In the genomic region with DNA sequence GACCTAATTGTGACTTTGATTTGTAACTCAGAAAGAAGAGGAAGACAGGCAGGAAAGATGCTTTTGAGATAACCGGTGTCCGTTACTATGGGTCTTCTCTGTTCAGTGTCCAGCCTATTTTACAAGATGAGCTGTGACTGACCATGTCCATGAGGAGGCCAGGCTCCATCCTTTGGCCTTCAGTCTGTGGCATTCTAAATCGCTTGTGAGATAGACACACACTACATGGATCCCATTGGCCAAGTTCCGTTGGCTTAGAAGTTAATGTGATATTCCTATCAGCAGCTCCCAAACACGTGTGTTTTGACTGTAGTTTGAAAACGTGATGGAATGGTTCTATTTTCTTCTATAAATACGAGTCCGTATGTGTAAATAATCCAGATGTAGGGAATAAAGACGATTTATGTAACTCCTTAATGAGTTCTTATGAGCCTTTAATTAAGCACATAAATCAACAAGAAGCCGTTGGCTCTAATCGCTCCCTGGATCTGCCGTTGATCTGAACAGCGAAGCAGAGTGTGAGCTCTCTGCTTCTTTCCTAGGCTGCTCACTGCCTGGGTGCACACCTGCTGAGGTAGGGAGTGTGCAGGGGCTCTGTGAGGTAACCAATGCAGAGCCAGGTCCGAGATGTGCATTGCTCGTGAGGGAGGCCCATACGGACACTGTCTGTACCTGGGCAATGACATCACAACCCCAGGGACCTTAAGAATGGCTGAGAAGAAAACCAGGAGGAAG, we compare ENCODE assay signal across 18 mouse cellular contexts.
DNase-seq lines count a peak whose midpoint lies in the region; ATAC-seq lines count a peak whose summit lies in the region.
"Had no signal": no experiment of that assay in that cellular context is flagged by ENCODE, and none has a peak within 500 bp of the region (broad histone marks: within the 10 kb centered on the region; RNA-seq: fewer than 3 reads in every experiment).

No protein-coding gene starts in this region.

- H3K9me3 ChIP-seq in hindbrain, embryonic 16.5 days (ENCODE audit: control insufficient read depth, low read length), result no peaks in the 10 kb centered on the region
- no peaks in the 10 kb centered on the region for H3K9me3 ChIP-seq in hindbrain, embryonic 11.5 days (ENCODE audit: control insufficient read depth, low read length)
- H3K9me3 ChIP-seq in kidney, embryonic 16.5 days (ENCODE audit: low read length), result no peaks in the 10 kb centered on the region
- no peaks in the 10 kb centered on the region for H3K9me3 ChIP-seq in neural tube, embryonic 13.5 days
- H3K9me3 ChIP-seq in neural tube, embryonic 15.5 days (replicated peaks), result no peaks in the 10 kb centered on the region
- H3K9me3 ChIP-seq: embryonic facial prominence, embryonic 13.5 days; forebrain, embryonic 12.5 days; heart, embryonic 12.5 days had no signal

- H3K27me3 ChIP-seq in hindbrain, embryonic 16.5 days (replicated peaks; ENCODE audit: control insufficient read depth, insufficient read depth, low read length), result no peaks in the 10 kb centered on the region
- no peaks in the 10 kb centered on the region for H3K27me3 ChIP-seq in hindbrain, embryonic 11.5 days (ENCODE audit: control insufficient read depth, insufficient read depth, low read length)
- H3K27me3 ChIP-seq in kidney, embryonic 16.5 days (ENCODE audit: insufficient read depth, low read length), result no peaks in the 10 kb centered on the region
- no peaks in the 10 kb centered on the region for H3K27me3 ChIP-seq in neural tube, embryonic 13.5 days
- H3K27me3 ChIP-seq in neural tube, embryonic 15.5 days (replicated peaks), result no peaks in the 10 kb centered on the region
- H3K27me3 ChIP-seq: embryonic facial prominence, embryonic 13.5 days; forebrain, embryonic 12.5 days; heart, embryonic 12.5 days had no signal

- DNase-seq in hindbrain, embryonic 11.5 days (ENCODE audit: low spot score), result no peak
- no peak for DNase-seq in kidney, postnatal 25 days
- no peak for DNase-seq in retina, embryonic 14.5 days (ENCODE audit: low spot score)
- DNase-seq: adrenal gland, adult 2 months; adrenal gland, postnatal 25 days; cerebellum, adult 18-20 months; cerebellum, adult 9-11 months; cerebellum, postnatal 36 days; gastrocnemius, postnatal 10 days; heart, adult 2 months had no signal

- no peaks in the 10 kb centered on the region for H3K36me3 ChIP-seq in hindbrain, embryonic 16.5 days (ENCODE audit: control insufficient read depth, insufficient read depth, low read length)
- H3K36me3 ChIP-seq in hindbrain, embryonic 11.5 days (ENCODE audit: control insufficient read depth, insufficient read depth, low read length), result no peaks in the 10 kb centered on the region
- H3K36me3 ChIP-seq in kidney, embryonic 16.5 days (ENCODE audit: insufficient read depth, low read length), result no peaks in the 10 kb centered on the region
- no peaks in the 10 kb centered on the region for H3K36me3 ChIP-seq in neural tube, embryonic 13.5 days
- H3K36me3 ChIP-seq in neural tube, embryonic 15.5 days, result no peaks in the 10 kb centered on the region
- H3K36me3 ChIP-seq: embryonic facial prominence, embryonic 13.5 days; forebrain, embryonic 12.5 days; heart, embryonic 12.5 days had no signal

- no peak overlapping the region for H3K27ac ChIP-seq in hindbrain, embryonic 16.5 days (ENCODE audit: low read depth, low read length)
- no peak overlapping the region for H3K27ac ChIP-seq in hindbrain, embryonic 11.5 days (ENCODE audit: low read depth, low read length)
- no peak overlapping the region for H3K27ac ChIP-seq in kidney, embryonic 16.5 days (ENCODE audit: low read length)
- H3K27ac ChIP-seq in neural tube, embryonic 13.5 days (replicated peaks), result no peak overlapping the region
- no peak overlapping the region for H3K27ac ChIP-seq in neural tube, embryonic 15.5 days (replicated peaks)
- H3K27ac ChIP-seq: embryonic facial prominence, embryonic 13.5 days; forebrain, embryonic 12.5 days; heart, adult 2 months had no signal

- H3K4me2 ChIP-seq in hindbrain, embryonic 16.5 days (ENCODE audit: low read length), result no peak overlapping the region
- H3K4me2 ChIP-seq in hindbrain, embryonic 11.5 days (replicated peaks; ENCODE audit: low read depth, low read length), result no peak overlapping the region
- no peak overlapping the region for H3K4me2 ChIP-seq in kidney, embryonic 16.5 days (replicated peaks; ENCODE audit: low read depth, low read length)
- H3K4me2 ChIP-seq in neural tube, embryonic 13.5 days, result no peak overlapping the region
- no peak overlapping the region for H3K4me2 ChIP-seq in neural tube, embryonic 15.5 days
- H3K4me2 ChIP-seq: embryonic facial prominence, embryonic 13.5 days; forebrain, embryonic 12.5 days; heart, embryonic 12.5 days had no signal

- H3K9ac ChIP-seq in hindbrain, embryonic 16.5 days (ENCODE audit: low read depth, low read length), result no peak overlapping the region
- no peak overlapping the region for H3K9ac ChIP-seq in hindbrain, embryonic 11.5 days (ENCODE audit: low read depth, low read length)
- no peak overlapping the region for H3K9ac ChIP-seq in kidney, embryonic 16.5 days (replicated peaks; ENCODE audit: low read length)
- H3K9ac ChIP-seq in neural tube, embryonic 13.5 days, result no peak overlapping the region
- H3K9ac ChIP-seq in neural tube, embryonic 15.5 days (replicated peaks), result no peak overlapping the region
- H3K9ac ChIP-seq: embryonic facial prominence, embryonic 13.5 days; forebrain, embryonic 12.5 days; heart, embryonic 12.5 days had no signal

- no peak overlapping the region for H3K4me3 ChIP-seq in hindbrain, embryonic 16.5 days (ENCODE audit: low read length)
- no peak overlapping the region for H3K4me3 ChIP-seq in hindbrain, embryonic 11.5 days (ENCODE audit: low read depth, low read length)
- no peak overlapping the region for H3K4me3 ChIP-seq in kidney, embryonic 16.5 days (ENCODE audit: low read length)
- no peak overlapping the region for H3K4me3 ChIP-seq in neural tube, embryonic 13.5 days
- H3K4me3 ChIP-seq in neural tube, embryonic 15.5 days (replicated peaks), result no peak overlapping the region
- H3K4me3 ChIP-seq: embryonic facial prominence, embryonic 13.5 days; forebrain, embryonic 12.5 days; heart, adult 2 months; heart, embryonic 12.5 days had no signal

- WGBS in hindbrain, embryonic 16.5 days, result 75% methylated on average over 16 of the region's 16 CpGs
- WGBS in hindbrain, embryonic 11.5 days, result 93% methylated on average over 16 of the region's 16 CpGs
- 34% methylated on average over 16 of the region's 16 CpGs for WGBS in kidney, embryonic 16.5 days
- 66% methylated on average over 16 of the region's 16 CpGs for WGBS in neural tube, embryonic 13.5 days
- 56% methylated on average over 16 of the region's 16 CpGs for WGBS in neural tube, embryonic 15.5 days

- H3K4me1 ChIP-seq in hindbrain, embryonic 16.5 days (ENCODE audit: control insufficient read depth, insufficient read depth, low read depth, low read length), result no peaks in the 10 kb centered on the region
- H3K4me1 ChIP-seq in hindbrain, embryonic 11.5 days (replicated peaks; ENCODE audit: control insufficient read depth, insufficient read depth, low read length), result no peaks in the 10 kb centered on the region
- no peaks in the 10 kb centered on the region for H3K4me1 ChIP-seq in kidney, embryonic 16.5 days (ENCODE audit: insufficient read depth, low read length)
- peaks cover 4% of the 10 kb centered on the region; the same call in 1 of the 2 replicates for H3K4me1 ChIP-seq in neural tube, embryonic 13.5 days (replicated peaks)
- H3K4me1 ChIP-seq in neural tube, embryonic 15.5 days, result peaks cover 6% of the 10 kb centered on the region; the same call in 1 of the 2 replicates
- H3K4me1 ChIP-seq: embryonic facial prominence, embryonic 13.5 days; forebrain, embryonic 12.5 days; heart, embryonic 12.5 days had no signal

- peak; percentile 60 for ATAC-seq in hindbrain, embryonic 16.5 days
- ATAC-seq in hindbrain, embryonic 11.5 days (ENCODE audit: low FRiP score), result no peak
- peak; percentile 82 for ATAC-seq in kidney, embryonic 16.5 days (ENCODE audit: low FRiP score, low TSS enrichment)
- ATAC-seq in neural tube, embryonic 13.5 days (ENCODE audit: low read depth), result peak; percentile 84
- peak; percentile 87 for ATAC-seq in neural tube, embryonic 15.5 days (ENCODE audit: low FRiP score)
- ATAC-seq: forebrain, embryonic 16.5 days had no signal
